Mouse (Mus musculus): ENCODE data around the gene Arhgef1. TPM values are rescaled to one million over a fixed set of nuclear protein-coding genes. Genes with fewer than 3 reads are reported as not detected.

Arhgef1 gene
- 10 to 100 TPM; 21.0 to 23.8 TPM for total RNA-seq (2021)
- long read RNA-seq, experiment 1, transcript Arhgef1-201 (29 exons, 3,212 nt), result minor isoform, 7 of 48 reads
- long read RNA-seq, experiment 1, transcript Arhgef1-204 (30 exons, 3,508 nt), result major isoform, 15 of 48 reads
- long read RNA-seq, experiment 1, partial matches to known transcripts, result 5 of 48 reads
- long read RNA-seq, experiment 1, other reads (novel, unspliced or antisense), result 21 of 48 reads
- long read RNA-seq, experiment 2, partial matches to known transcripts, result 6 of 39 reads
- long read RNA-seq, experiment 2, other reads (novel, unspliced or antisense), result 26 of 39 reads

DNA sequence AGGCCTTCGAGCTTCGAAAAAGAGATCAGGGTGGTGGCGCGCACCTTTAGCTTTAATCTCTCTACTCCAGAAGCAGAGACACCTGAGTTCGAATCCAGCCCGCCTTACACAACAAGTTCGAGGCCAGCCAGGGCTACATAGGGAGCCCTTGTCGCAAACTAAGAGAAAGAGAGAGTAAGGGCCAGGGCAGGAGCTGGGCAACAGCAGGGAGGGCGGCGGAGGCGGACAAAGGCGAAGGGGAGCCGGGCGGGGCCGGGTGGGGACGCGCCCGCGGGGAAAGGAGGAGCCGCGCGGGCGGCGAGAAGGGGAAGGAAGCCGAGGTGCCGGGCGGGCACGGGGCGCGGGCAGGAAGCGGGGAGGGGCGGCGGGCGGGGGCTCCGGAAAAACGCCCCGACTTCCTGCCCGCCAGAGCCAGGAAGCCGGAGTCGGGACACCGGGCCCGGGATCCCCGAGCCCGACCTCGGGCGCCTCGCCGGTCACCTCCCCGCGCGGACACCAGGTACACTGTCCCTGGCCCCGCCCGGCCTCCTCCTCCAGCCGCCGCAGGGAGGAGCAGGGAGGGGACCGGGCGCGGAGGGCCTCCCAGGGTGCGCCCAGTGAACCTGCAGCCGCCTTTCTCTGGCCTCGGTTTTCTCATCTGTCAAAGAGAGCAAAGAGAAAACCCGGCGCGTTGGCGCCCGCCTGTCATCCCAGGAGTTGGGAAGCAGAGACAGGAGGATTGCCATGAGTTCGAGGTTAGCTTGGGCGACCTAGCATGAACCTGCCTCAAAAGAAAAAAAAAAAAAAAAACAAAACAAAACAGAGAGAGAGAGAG lies at the start of gene Arhgef1:
Gene Arhgef1 (plus strand): TSS at position 283 of the 814 bp plus-strand sequence.
- peak; percentile 47 for DNase-seq (ENCODE audit: low spot score)

DNA sequence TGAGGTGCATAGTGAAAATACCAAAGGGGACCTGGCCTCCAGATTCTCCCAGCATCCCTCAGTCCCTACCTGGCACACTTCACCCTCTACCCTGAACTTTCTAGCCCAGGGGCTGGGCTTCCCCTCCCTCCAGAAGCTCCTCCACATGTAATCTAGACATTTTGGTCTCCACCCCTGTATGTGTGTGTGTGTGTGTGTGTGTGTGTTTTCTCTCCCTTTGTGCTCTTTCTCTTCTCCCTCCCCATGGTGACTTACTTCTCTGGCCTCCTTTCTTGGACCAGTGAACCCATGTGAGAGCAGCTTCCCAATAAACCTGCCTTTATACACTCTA lies 49.5 kb upstream of the Arhgef1 start:
- no peak for DNase-seq (ENCODE audit: low spot score)

DNA sequence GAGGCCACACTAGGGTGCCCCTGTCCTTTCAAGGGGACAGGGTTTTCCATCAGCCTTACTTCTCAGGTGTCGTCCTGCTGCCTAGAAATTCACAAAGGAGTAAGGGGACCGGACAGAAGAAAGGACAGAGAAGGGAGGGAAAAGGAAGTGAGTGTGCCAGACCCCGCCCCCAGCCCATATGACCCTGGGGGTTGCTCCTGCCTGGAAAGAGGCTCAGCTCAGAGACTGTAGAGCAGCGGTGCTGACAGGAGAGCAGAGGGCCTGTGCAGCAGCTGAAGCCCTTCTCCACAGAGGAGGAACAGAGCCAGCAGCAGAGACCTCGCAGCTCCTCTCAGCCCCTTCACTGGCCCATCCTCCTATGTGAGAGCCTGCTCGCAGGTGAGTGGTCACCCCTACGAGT lies 49.0 kb upstream of the Arhgef1 start:
- no peak for DNase-seq (ENCODE audit: low spot score)

DNA sequence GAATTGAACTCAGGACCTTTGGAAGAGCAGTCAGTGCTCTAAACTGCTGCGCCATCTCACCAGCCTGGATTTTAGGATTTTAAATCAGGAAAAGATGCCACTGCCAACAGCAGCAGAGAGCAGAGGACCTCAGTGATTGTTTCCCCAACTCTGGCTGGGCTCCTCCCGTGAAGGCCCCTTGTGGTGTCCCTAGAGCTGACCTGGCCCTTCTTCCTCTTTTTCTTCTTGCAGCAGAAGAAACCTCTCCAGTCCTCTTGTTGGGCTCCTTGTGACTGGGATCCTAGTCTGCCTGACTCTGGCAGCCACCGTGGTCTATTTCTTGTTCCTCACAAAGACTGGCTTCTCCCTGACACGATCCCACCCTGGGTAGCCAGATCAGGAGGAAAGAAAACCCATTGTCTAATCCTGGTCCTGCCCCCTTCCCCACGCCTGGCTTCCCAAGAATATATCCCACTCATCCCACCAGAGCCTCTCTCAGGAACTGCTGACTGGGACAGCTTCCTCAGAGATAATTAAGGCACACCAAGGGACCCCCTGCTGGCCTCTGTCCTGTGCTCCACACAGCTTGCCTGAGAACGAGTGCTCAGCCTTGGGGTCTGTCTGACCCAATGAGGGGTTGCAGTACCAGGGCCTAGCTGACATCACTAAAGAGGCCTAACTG lies 46.1 kb upstream of the Arhgef1 start:
- no peak for DNase-seq (ENCODE audit: low spot score)

DNA sequence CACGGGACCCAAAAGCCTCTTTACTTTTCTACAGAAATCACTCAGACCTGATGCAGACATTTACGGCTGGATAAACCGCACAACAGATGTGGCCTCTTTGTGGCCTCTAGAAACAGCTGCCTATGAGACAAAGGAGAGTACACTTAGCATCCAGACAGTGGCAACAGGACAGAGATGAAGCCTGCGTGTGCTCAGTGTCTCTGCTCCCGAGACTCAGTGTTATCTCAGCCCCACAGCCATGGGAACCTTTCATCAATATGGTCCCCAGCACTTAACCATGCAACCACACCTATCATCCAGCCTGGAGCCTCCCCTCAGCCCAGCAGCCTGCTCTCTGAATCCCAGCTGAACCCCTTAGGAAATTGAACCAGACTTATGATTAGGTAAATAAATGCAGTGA lies 43.5 kb upstream of the Arhgef1 start:
- DNase-seq (ENCODE audit: low spot score), result no peak

DNA sequence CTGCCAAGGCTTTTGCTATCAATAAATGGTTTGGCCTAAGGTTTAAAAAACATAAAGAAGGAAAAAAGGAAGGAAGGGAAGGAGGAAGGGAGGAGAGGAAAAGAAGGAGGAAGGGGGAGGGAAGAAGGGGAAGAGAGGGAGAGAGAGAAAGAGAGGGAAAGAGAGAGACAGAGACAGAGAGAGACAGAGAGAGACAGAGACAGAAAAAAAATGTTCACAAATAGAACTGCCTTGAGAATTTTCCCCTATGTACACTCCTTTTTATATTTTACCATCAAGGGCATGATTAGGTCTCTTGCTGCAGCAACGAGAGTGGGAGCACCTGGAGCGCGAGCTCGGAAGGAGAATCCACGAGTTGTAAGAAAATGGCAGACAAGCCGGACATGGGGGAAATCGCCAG lies 40.8 kb upstream of the Arhgef1 start, which contains the start of gene Gm9844:
Gene Gm9844 (plus strand): TSS at position 301 of the 400 bp plus-strand sequence.
- no peak for DNase-seq (ENCODE audit: low spot score)

DNA sequence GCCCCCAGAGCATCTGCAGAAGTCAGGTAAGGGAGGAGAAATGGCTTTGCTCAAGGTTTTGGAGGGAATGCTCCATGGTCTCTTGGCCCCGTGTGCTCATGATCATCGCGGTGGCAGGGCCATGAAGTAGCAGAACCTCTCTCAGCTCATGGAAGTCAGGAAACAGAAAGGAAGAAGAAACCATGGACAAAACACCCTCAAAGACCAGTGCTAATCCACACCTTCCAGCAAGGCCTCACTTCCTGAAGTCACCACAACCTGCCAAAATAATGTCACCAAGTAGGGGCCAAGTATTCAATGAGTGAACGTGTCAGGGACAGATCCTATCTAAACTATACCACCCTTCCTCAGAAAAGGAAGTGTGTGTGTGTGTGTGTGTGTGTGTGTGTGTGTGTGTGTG lies 39.9 kb upstream of the Arhgef1 start:
- no peak for DNase-seq (ENCODE audit: low spot score)

DNA sequence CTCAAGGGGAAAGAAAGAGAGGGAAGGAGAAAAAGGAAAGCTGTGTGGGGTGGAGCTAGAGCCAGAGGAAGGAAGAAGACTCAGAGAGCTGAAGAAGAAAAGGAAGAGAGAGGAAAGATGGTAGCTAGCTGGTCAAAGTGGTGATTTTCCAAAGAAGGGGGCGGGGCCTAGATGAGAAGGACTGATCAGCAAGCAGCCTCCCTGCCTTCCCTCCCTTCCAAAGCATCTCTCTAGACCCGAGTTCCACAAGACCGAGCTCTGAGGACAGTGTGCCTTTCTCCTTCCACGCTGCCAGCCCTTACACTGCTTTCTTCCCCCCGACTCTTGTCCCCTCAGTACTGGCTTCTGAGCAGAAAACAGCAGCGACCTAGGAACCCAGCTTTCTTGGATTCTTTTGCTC lies 38.6 kb upstream of the Arhgef1 start:
- no peak for DNase-seq (ENCODE audit: low spot score)

DNA sequence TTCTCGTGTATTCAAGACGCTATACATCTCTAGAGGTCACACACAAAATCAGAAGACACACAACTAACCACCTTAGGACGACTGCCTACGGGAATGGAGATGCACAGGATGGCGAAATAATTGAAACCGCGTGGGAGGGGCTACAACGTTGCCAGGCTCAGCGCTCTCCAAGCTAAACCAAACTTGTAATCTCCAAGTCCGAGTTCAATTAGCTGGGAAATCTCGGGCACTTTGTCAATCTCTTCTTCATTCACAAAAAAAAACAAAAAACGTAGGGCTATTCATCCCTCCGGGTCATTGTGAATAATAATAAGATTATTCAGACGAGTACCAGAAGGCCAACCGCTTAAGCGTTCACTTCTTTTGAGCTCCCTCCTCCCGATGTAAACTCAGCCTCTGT lies 33.6 kb upstream of the Arhgef1 start:
- DNase-seq (ENCODE audit: low spot score), result no peak

DNA sequence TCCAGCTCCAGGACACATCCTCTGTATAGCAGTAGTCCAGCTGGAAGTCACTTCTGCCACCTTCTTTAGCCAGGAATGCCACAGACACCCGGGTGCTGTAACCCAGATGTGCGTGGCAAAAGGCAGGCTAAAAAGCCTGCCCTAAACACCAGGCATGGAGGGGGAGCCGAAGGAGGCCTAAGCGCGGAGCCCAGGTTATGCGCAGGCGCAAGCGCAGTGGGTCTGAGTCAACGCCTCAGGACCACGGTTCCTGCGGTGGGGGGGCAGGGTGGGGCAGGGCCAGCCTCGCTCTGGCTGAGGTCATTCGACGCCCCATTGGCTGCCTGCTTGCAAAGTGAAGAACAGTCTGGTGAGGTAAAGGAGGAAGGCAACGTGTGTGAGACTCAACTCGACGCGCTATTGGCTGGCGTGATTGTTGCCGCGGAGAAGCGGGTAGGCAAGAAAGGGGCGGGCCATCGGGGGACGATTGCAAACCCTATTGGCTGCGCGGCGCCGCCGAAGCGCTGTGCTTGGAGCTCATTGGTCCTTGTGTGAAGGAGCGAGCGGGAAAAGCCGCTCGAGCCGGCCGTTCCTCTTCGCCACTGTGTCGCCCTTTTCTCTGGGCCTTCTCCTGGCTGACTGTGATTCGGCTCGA lies 33.1 kb upstream of the Arhgef1 start, which contains the start of the genes Lypd4 and Dmrtc2:
Gene Lypd4 (minus strand): TSS at position 410 of the 634 bp plus-strand sequence.
Gene Dmrtc2 (plus strand): TSS at position 526 of the 634 bp plus-strand sequence.
- DNase-seq (ENCODE audit: low spot score), result no peak

DNA sequence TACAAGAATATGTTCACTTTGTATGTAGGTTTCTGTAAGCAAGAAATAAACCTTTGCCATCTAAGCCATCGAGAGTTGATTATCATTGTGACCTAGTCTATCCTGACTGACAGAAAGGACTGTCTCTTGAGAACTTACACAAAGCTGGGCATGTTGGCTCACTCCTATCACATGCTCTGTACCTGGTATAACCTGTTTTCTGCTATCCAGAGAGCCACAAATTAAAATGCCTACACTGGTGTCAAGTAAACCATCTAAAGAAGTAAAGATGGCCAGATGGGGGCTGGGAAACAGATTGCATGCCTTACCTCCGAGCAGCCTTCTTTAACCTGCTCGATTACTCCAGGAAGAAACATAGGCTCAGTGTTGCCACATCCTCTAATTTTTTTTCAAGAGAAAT lies 25.1 kb upstream of the Arhgef1 start:
- DNase-seq (ENCODE audit: low spot score), result no peak

DNA sequence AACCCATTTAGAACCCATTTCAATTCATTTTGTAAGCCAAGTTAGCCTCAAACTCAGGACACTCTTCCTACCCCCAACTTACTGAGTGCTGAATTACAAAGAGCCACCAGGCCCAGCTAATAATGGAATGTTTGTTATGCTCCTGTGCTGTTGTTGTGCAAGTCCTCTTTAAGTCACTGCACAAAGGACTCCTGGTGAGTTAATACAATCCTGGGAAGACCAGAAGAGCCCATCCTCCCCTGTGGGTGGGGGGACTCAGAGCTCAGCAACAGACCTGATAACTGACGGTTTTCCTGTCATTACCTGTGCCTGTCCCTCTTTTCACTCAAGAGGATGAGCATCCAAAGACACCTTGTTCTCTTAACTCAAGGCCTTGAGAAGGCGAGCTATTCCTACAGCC lies 23.1 kb upstream of the Arhgef1 start:
- no peak for DNase-seq (ENCODE audit: low spot score)

DNA sequence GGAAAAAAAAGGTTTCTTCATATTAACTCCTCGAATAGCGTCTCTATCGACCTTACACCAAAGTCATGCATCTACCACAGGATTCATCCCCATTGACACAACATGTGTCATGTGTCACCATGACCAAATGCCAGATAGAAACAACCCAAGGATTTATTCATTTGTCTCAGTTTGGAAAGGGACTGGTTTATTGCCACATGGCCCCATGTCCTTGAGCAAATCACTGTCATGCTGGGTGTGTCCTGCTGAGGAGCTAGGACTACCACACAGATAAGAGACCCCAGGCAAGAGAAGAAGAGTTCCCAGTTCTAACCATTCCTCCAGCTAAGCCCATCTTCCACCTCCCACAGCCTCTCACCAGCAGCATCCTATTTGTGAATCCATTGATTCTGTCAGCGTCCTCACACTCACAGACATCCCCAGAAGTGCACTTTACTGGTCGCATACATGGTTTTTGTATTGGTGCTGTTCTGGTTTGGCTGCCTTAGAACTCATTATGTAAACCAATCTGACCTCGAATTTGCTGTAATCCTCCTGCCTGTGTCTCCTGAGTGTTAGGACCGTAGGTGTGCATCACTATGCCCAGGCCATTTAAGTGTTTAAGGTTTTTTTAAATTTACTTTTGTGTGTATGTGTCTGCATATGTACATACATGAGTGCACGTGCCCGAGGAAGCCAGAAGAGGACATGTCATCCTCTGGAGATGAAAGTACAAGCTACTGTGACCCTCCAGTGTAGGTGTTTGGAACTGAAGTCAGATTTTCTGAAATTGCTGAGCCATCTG lies 20.1 kb upstream of the Arhgef1 start:
- no peak for DNase-seq (ENCODE audit: low spot score)

DNA sequence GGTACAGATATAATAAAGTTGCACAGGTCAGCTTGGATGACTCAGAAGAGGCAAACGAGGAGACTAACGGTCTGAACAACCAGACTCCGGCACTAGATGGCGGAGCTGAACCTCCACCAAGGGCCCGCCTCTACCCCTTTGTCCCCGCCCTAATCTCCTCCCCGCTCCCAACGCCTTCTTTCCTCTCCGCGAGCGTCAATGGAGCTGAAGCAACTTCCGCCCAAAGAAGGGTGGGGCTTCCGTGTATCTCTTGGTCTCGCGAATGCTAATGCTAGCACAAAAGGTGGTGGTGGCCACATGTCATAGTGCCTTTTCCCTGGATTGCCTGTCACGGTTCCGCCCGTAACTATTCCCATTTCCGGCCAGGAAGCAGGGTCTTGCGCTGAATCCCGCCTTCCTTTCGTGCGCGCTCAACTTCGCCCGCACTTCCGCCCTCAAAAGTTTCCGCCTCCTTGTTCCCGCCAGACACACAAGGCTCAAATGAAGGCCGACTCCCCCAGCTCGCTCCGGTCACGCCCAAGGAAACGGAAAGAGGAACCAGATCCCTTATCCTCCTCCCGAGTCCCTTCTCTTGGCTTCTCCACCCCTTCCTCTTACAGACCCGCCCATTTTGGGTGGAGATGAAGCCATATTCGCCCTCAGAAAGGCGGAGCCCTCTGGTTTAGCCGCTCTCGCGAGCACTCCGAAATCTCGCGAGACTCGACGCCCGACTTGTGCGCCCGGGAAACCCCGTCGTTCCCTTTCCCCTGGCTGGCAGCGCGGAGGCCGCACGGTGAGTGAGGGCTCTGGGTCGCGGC lies 18.6 kb upstream of the Arhgef1 start, which contains the start of gene Rps19:
Gene Rps19 (plus strand): TSS at position 476 of the 797 bp plus-strand sequence.
- peak; percentile 99 for DNase-seq (ENCODE audit: low spot score)

DNA sequence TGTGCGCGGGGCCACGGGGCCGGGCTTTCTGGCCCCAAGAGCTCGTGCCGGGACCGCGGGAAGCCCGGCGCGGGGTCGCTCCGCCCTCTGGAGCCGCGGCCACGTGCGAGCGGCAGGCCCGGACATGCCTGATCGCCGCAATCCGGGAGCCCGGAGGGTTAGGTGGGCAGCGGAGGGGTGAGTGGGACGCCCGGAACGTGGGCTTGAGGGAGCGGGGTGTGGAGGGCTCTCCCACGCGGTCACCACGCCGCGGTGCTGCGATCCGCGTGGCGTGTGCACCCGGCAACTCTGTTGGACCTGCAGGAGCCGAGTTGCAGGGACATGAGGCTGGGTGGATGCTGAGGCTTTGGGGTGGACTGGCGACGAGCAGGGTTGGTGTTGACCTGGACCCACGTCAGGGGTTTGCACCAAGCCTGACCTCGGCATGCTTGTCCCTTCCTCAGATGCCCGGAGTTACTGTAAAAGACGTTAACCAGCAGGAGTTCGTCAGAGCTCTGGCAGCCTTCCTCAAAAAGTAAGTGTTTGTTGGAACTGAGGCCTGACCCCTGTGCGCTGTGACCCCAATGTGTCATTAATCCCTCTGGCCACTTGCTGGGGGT lies 17.9 kb upstream of the Arhgef1 start:
- no peak for DNase-seq (ENCODE audit: low spot score)

DNA sequence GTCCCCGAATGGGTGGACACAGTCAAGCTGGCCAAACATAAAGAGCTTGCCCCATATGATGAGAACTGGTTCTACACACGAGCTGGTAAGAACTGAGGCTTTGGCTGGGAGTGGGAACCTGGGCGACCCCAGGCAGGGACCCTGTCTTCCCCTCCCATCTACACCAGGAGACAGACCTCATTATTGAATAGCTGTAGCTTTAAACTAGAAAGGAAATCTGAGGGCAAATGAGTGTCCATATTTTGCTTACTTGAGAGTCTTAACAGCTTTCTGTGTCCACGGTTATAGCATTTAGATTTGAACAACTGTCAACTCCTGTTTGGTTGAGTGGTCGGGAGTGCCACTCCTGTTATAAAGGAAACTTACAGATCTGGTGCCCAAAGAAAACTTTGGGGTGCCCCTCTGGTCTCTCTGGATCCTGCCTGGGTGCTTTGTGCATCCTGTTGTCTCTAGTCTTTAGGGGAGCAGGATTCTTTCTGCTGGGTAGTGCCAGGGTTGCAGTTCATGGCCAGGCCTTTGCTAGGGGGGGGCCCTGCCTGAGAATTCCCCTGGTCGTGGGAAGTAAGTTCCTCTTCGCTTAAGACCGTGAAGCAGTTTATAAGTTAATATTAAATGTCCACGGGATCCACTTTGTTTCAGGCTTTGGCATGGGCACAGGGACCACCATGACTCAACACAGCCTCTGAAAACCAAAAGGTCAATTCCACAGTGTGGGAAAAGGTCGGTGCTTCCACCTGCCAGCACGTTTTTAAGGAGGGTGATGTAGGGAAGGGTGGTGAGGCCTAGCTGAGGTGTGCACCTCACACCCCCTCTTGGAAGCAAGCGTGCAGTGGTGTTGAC lies 17.0 kb upstream of the Arhgef1 start:
- DNase-seq (ENCODE audit: low spot score), result no peak

DNA sequence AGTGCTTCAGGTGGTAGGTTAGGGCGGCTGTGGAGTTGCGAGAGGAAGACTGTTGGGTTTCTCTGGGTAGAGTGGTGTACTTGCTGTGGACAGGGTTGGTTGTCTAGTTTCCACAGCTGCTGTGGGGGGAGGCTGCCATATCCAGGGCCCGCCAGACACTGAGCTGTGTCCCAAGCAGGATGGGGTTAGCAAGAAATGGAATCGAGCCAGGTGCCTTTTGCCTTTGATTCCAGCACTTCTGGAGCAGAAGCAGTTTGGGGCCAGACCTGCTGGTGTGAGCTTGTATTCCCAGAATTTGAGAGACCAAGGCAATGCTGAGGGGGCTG lies 16.4 kb upstream of the Arhgef1 start:
- no peak for DNase-seq (ENCODE audit: low spot score)

DNA sequence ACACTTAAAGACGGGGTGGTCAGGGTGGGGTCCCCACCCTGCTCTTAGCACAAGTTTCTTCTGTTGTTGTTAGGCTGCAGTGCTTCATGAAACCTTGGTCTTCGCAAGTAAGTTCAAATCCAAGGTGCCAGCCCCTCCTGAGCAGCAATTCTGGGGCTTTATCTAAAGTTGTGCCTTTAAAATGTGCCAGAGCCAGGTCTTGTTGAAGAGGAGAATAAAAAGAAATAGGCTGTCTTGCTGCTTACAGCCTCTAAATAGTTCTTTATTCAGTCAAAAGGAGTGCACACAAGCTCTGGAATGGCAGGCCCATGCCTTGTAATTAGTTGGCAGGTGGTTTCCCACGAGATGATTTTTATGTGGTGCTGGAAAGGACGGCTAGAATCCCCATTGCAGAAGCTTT lies 15.6 kb upstream of the Arhgef1 start:
- DNase-seq (ENCODE audit: low spot score), result no peak
